Mouse (Mus musculus): Measurements from ENCODE around the gene Brox. TPM values are rescaled to one million over a fixed set of nuclear protein-coding genes. Genes with fewer than 3 reads are reported as not detected.

Brox gene
- polyA plus RNA-seq, 1 experiment from 2014 or later, result 55.8 TPM

GRCm38 (mm10) chr1:183248144-183248543 is 48.9 kb downstream of the Brox start:
- Histone ChIP-seq H3K27me3 (ENCODE audit: insufficient read depth, low read length) (0 out of 2 replicates have a peak, but pooled peaks cover 3% of the 10 kb centered on the region), H3K27ac (ENCODE audit: low read length) (no peak overlapping the region), H3K4me1 (ENCODE audit: insufficient read depth, low read length) (no peaks in the 10 kb centered on the region), H3K9me3 (ENCODE audit: low read length) (no peaks in the 10 kb centered on the region), H3K4me3 (ENCODE audit: low read length) (no peak overlapping the region), H3K4me2 (replicated peaks; ENCODE audit: low read depth, low read length) (no peak overlapping the region), H3K36me3 (ENCODE audit: insufficient read depth, low read length) (no peaks in the 10 kb centered on the region), H3K9ac (replicated peaks; ENCODE audit: low read length) (no peak overlapping the region)
- WGBS, result 50% methylated on average over 1 of the region's 1 CpGs
- no peak for ATAC-seq (ENCODE audit: low FRiP score, low TSS enrichment)

DNA sequence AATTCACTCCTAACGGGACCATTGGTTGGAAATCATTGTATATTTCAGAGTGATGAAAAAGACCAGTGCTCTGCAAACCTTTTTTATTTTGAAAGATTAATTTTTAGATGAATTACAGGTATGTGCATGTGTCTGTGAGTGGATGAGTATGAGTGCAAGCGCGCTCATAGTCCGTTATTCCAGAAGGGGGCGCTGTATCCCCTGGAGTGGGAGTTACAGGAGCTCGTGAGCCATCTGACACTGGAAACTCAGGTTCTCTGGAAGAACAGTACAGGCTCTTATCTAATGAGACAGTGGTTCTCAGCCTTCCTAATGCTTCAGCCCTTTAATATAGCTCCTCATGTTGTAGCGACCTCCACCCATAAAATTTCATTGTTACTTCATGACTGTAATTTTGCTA is 53.8 kb downstream of the Brox start:
- H3K36me3 ChIP-seq (ENCODE audit: insufficient read depth, low read length), result no peaks in the 10 kb centered on the region
- ATAC-seq (ENCODE audit: low FRiP score, low TSS enrichment), result no peak
- WGBS, result 74% methylated on average over 7 of the region's 7 CpGs

GRCm38 (mm10) chr1:183237901-183238300 is 59.2 kb downstream of the Brox start:
- no peak for ATAC-seq (ENCODE audit: low FRiP score, low TSS enrichment)
- Histone ChIP-seq H3K27me3 (ENCODE audit: insufficient read depth, low read length) (no peaks in the 10 kb centered on the region), H3K36me3 (ENCODE audit: insufficient read depth, low read length) (no peaks in the 10 kb centered on the region), H3K4me1 (ENCODE audit: insufficient read depth, low read length) (peaks cover 4% of the 10 kb centered on the region), H3K9ac (replicated peaks; ENCODE audit: low read length) (no peak overlapping the region), H3K9me3 (ENCODE audit: low read length) (no peaks in the 10 kb centered on the region), H3K27ac (ENCODE audit: low read length) (no peak overlapping the region), H3K4me2 (replicated peaks; ENCODE audit: low read depth, low read length) (no peak overlapping the region), H3K4me3 (ENCODE audit: low read length) (no peak overlapping the region)
- 22% methylated on average over 2 of the region's 2 CpGs for WGBS

More for the DNA sequence above, 53.8 kb downstream of the Brox start:
- no peak overlapping the region for H3K9ac ChIP-seq (replicated peaks; ENCODE audit: low read length)
- H3K4me1 ChIP-seq (ENCODE audit: insufficient read depth, low read length), result no peaks in the 10 kb centered on the region
- no peak overlapping the region for H3K4me2 ChIP-seq (replicated peaks; ENCODE audit: low read depth, low read length)
- H3K27me3 ChIP-seq (ENCODE audit: insufficient read depth, low read length), result no peaks in the 10 kb centered on the region
- H3K4me3 ChIP-seq (ENCODE audit: low read length), result no peak overlapping the region
- no peak overlapping the region for H3K27ac ChIP-seq (ENCODE audit: low read length)
- no peaks in the 10 kb centered on the region for H3K9me3 ChIP-seq (ENCODE audit: low read length)

GRCm38 (mm10) chr1:183236460-183236859 is 60.6 kb downstream of the Brox start:
- no peak for ATAC-seq (ENCODE audit: low FRiP score, low TSS enrichment)
- WGBS, result 87% methylated on average over 5 of the region's 5 CpGs
- no peak overlapping the region for H3K9ac ChIP-seq (replicated peaks; ENCODE audit: low read length)

GRCm38 (mm10) chr1:183233679-183234174 is 63.3 kb downstream of the Brox start:
- H3K4me2 ChIP-seq (replicated peaks; ENCODE audit: low read depth, low read length), result no peak overlapping the region
- no peaks in the 10 kb centered on the region for H3K9me3 ChIP-seq (ENCODE audit: low read length)
- no peak overlapping the region for H3K9ac ChIP-seq (replicated peaks; ENCODE audit: low read length)
- peak; percentile 67; the same call in 1 of the 2 replicates for ATAC-seq (ENCODE audit: low FRiP score, low TSS enrichment)
- 27% methylated on average over 11 of the region's 11 CpGs for WGBS
- H3K36me3 ChIP-seq (ENCODE audit: insufficient read depth, low read length), result no peaks in the 10 kb centered on the region
- H3K4me3 ChIP-seq (ENCODE audit: low read length), result no peak overlapping the region
- H3K27ac ChIP-seq (ENCODE audit: low read length), result no peak overlapping the region
- H3K4me1 ChIP-seq (ENCODE audit: insufficient read depth, low read length), result peaks cover 9% of the 10 kb centered on the region
- no peaks in the 10 kb centered on the region for H3K27me3 ChIP-seq (ENCODE audit: insufficient read depth, low read length)

More at GRCm38 (mm10) chr1:183236460-183236859, 60.6 kb downstream of the Brox start:
- H3K9me3 ChIP-seq (ENCODE audit: low read length), result no peaks in the 10 kb centered on the region
- no peak overlapping the region for H3K27ac ChIP-seq (ENCODE audit: low read length)
- peaks cover 4% of the 10 kb centered on the region for H3K4me1 ChIP-seq (ENCODE audit: insufficient read depth, low read length)
- no peaks in the 10 kb centered on the region for H3K27me3 ChIP-seq (ENCODE audit: insufficient read depth, low read length)
- no peak overlapping the region for H3K4me3 ChIP-seq (ENCODE audit: low read length)
- H3K4me2 ChIP-seq (replicated peaks; ENCODE audit: low read depth, low read length), result no peak overlapping the region
- no peaks in the 10 kb centered on the region for H3K36me3 ChIP-seq (ENCODE audit: insufficient read depth, low read length)

- Histone ChIP-seq H3K9ac (replicated peaks; ENCODE audit: low read length) (no peak overlapping the region), H3K27ac (ENCODE audit: low read length) (no peak overlapping the region), H3K36me3 (ENCODE audit: insufficient read depth, low read length) (no peaks in the 10 kb centered on the region), H3K4me2 (replicated peaks; ENCODE audit: low read depth, low read length) (no peak overlapping the region), H3K27me3 (ENCODE audit: insufficient read depth, low read length) (no peaks in the 10 kb centered on the region), H3K9me3 (ENCODE audit: low read length) (no peaks in the 10 kb centered on the region), H3K4me3 (ENCODE audit: low read length) (no peak overlapping the region), H3K4me1 (ENCODE audit: insufficient read depth, low read length) (peaks cover 9% of the 10 kb centered on the region)
- ATAC-seq (ENCODE audit: low FRiP score, low TSS enrichment), result peak; percentile 67
- 55% methylated on average over 7 of the region's 7 CpGs for WGBS
Observed at GRCm38 (mm10) chr1:183232985-183233678, 63.9 kb downstream of the Brox start.

DNA sequence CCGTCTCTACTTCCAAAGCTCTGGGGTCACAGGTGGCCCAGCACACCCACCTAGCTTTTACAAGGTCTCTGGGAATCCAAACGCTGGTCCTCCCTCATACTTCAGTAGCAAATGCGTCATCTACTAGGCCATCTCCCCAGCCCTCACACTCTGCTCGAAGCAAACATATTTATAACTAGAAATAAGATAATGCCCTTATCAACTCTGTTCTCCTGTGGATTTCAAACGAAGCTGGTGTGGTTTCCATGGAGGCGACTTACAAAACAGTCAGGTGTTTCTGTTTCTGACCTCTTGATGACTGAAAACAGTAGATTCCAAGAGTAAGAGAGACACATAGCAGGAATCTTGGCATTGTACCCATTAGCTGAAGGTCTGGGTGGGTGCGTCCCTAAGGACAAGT is 69.6 kb downstream of the Brox start:
- no peaks in the 10 kb centered on the region for H3K27me3 ChIP-seq (ENCODE audit: insufficient read depth, low read length)
- H3K36me3 ChIP-seq (ENCODE audit: insufficient read depth, low read length), result no peaks in the 10 kb centered on the region
- H3K9me3 ChIP-seq (ENCODE audit: low read length), result no peaks in the 10 kb centered on the region
- H3K27ac ChIP-seq (ENCODE audit: low read length), result no peak overlapping the region
- no peak overlapping the region for H3K4me2 ChIP-seq (replicated peaks; ENCODE audit: low read depth, low read length)
- H3K4me1 ChIP-seq (ENCODE audit: insufficient read depth, low read length), result 0 out of 2 replicates have a peak, but pooled peaks cover 6% of the 10 kb centered on the region
- WGBS, result 85% methylated on average over 7 of the region's 7 CpGs
- no peak overlapping the region for H3K9ac ChIP-seq (replicated peaks; ENCODE audit: low read length)
- H3K4me3 ChIP-seq (ENCODE audit: low read length), result no peak overlapping the region
- no peak for ATAC-seq (ENCODE audit: low FRiP score, low TSS enrichment)

Other genes starting within 250 kb of the Brox start
- 12.8 and 15.9 TPM in 2 replicates for gene Disp1, start 75.7 kb downstream of the Brox start, polyA plus RNA-seq (2015; fragmentation: Nextera tagmentation; extraction: Ambion mirVana)
- 40.4 and 41.6 TPM in 2 replicates for gene Aida, start 679 bp downstream of the Brox start, polyA plus RNA-seq (2015; fragmentation: Nextera tagmentation; extraction: Ambion mirVana)
- gene Mia3, start 72.3 kb upstream of the Brox start, polyA plus RNA-seq (2015; fragmentation: Nextera tagmentation; extraction: Ambion mirVana), result 94.8 and 106 TPM in 2 replicates
- gene Taf1a, start 91.7 kb upstream of the Brox start, polyA plus RNA-seq (2015; fragmentation: Nextera tagmentation; extraction: Ambion mirVana), result 19.8 and 21.2 TPM in 2 replicates
- gene Hhipl2, start 120.9 kb upstream of the Brox start, polyA plus RNA-seq (2015; fragmentation: Nextera tagmentation; extraction: Ambion mirVana), result 0.48 and 0.62 TPM in 2 replicates